Mouse (Mus musculus) adrenal gland, adult 8-10 months (tissue): ENCODE data around the gene Angptl2. TPM values are rescaled to one million over a fixed set of nuclear protein-coding genes. Genes with fewer than 3 reads are reported as not detected.
A peak's percentile ranks its signal among the peaks of the same experiment; 100 is the strongest.
"Not testable (repeated sequence)": the region's sequence is repeated elsewhere in the genome, so short reads cannot be mapped to it uniquely, and the experiment has no call there.

Source experiments
- DNase-seq: peaks from one replicate; pipeline ENCODE4 v3.0.0; 2022
- total RNA-seq, 4 experiments: library from RNA; stranded (reverse); gene quantifications; 2 replicates each; pipeline ENCODE4 v1.2.4; 2022

The Angptl2 gene
- total RNA-seq, 4 experiments from 2014 or later: 29.3 to 53.9 (median 37.0) TPM

GRCm38 (mm10) chr2:33203284-33203683 is 12.6 kb upstream of the Angptl2 start:
- no peak for DNase-seq

- peak; percentile 53 for DNase-seq
Observed at GRCm38 (mm10) chr2:33204980-33205379, 10.9 kb upstream of the Angptl2 start.

DNA sequence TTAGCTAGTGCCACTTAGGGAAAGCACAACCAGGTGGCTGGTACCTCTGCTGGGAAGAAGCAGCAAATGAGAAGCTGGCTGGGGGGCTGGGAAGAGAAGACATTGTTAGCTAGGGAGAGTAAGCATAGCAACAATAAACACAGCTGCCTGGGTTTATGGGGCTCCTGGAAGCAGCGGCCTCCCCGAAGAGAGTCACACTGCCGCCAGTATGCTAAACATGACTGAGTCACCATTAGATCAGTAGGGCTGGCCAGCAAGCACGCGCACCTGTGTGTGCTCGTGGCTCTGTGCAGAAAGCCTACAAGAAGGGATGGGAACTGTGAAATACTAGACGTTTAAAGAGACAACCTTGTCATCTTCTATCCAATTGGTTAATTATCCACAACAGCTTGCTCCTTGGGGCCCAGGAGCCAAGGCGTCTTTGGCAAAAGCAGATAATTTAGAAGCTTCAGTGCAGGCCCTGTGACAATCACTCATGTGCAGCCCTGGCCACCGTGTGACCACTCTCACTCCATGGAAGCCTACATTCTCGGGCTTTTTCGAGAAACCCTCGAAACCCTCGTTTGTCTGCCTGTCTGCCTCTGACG is 9.8 kb upstream of the Angptl2 start:
- DNase-seq: no peak

DNA sequence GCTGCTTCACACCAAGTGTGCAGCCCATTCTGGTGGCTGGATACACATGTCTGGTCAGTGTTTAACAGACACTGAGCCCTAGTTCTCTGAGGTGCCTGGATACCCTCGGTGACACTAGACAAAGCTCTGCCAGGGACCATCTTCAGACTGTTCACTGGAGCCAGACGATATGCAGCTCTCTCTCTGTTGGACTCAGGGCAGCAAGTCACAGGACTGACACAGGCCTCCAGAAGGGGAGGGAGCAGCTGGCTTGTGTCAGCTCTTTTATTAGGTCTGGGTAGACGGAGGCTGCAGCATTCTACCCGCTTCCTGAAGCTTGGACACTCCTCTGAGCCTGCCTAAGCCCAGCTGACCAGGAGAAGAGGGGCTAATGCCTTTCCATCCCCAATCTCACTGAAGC is 8.8 kb upstream of the Angptl2 start:
- DNase-seq: no peak

- no peak for DNase-seq
Observed at GRCm38 (mm10) chr2:33208134-33208533, 7.7 kb upstream of the Angptl2 start.

GRCm38 (mm10) chr2:33210841-33211240 is 5.0 kb upstream of the Angptl2 start:
- no peak for DNase-seq

DNA sequence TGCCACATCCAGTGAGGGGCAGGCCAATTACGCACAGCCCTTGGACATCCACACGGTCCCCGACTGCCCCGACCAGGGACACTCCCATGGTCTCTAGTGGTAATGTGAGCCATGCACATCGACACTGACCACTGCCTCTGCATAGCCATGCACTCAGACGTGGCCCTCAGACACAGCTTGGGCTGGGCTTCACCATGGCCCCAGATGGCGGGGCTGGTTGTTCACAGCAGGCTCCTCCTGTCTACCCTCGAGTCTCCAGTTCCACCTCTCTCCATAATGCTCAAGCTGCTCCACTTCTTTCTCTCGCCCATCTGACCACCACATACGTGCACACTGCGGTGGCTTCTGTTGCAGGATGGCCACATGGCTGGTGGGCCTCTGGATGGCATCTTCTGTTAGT is 4.6 kb upstream of the Angptl2 start:
- DNase-seq: not testable (repeated sequence)

- DNase-seq: peak; percentile 29
Observed at GRCm38 (mm10) chr2:33215177-33215699, 631 bp upstream of the Angptl2 start.

- no peak for DNase-seq
Observed at GRCm38 (mm10) chr2:33216645-33217424, 966 bp downstream of the Angptl2 start.

DNA sequence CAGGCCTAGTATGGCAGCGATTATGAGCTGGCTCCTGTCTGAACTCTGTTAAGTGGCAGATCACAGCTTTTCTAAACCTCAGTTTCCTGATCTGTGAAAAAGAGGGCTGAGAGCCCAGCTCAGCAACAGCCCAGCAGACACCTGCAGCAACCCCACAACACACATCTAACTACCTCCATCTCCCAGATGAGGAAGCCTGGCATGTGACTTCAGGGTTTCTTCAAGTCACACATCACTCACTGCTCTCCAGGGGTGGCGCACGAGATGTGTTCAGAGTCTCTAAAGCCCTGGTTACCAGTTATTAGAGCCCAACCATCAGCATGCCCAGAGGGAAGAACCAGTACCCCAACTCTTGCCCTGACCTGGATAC is 1.5 kb downstream of the Angptl2 start:
- DNase-seq: no peak

GRCm38 (mm10) chr2:33218903-33219625 is 3.2 kb downstream of the Angptl2 start:
- no peak for DNase-seq

GRCm38 (mm10) chr2:33219637-33220036 is 3.8 kb downstream of the Angptl2 start:
- no peak for DNase-seq

DNA sequence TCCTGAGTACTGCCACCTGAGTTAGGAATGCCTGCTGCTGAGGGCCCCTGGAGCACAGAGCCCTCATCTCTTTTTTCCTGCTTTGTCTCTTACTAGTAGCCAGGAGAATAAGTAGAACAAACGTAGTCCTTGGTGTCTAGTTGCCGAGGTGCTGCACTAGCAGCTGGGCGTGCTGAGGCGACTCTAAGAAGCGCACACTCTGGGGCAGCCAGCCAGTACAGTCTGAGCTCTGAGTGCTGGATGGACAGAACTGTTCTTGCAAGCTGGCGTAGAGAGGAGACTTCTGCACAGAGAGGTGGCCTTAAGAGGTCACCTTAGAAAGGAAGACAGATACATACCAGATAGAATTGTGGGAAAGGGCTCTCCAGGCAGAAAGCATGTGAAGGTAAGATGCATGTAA is 4.4 kb downstream of the Angptl2 start:
- DNase-seq: no peak

DNA sequence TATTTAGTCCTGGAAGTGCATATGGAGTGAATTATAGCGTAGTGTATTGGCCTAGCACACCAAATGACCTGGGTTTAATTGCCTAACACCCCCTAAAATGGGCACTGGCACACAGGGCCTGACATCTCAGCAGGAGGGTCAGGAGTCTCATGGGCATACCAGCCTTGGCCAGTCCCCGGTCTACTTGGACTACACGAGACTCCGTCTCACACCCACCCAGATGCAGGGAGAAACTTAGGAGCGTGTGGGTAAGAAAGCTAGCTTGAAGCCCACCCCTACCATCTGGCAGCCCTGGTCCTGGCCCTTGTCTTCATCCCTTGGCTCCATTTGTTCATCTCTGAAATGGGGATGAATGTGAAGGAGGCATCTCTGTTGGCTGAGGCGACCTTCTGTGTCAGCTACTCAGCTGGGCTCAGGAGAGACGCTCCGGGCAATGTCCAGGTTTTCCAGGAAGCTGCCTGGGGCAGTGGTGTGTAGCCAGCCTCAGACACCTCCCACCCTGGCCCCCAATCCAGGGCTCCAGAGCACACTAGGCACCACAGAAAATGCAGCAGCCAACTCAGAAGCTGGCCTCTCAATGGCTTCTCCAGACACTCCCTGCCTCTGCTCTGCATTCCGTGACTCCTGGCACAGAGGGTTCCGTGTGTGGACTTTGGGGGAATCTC is 4.9 kb downstream of the Angptl2 start:
- DNase-seq: no peak

GRCm38 (mm10) chr2:33221339-33221900 is 5.6 kb downstream of the Angptl2 start:
- DNase-seq: no peak

- no peak for DNase-seq
Observed at GRCm38 (mm10) chr2:33222480-33222879, 6.6 kb downstream of the Angptl2 start.

DNA sequence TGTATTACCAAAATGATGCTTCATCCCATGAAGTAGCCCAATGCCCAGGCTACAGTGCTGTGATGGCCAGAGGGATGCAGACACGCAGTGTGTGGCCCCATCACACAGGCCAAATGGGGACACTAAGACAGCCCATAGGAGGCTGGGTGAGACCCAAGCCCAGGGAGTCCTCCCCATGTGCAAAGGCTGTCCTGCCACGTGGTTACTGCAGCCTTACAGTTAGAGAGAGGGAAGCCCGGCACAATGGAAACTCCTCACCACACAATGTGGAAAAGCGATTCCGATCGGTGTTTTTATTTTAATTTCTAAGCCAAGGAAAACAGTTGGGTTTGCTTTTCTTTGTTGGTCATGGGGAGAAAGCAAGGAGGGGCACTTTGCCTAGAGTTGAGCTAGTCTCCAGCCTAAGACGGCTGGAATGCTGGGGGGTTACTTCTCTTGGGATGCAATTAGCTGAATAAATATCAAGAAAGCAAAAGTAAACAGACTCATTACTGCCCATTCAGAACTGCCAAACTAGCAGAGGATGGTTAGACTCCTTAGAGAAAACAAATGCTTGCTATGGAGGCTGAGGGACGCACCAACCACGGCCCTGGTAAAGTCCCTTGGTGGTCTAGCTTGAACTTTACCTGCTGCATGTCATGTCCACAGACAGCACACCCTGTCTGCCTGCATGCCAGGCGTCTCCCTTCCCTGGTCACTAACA is 7.9 kb downstream of the Angptl2 start:
- DNase-seq: no peak

DNA sequence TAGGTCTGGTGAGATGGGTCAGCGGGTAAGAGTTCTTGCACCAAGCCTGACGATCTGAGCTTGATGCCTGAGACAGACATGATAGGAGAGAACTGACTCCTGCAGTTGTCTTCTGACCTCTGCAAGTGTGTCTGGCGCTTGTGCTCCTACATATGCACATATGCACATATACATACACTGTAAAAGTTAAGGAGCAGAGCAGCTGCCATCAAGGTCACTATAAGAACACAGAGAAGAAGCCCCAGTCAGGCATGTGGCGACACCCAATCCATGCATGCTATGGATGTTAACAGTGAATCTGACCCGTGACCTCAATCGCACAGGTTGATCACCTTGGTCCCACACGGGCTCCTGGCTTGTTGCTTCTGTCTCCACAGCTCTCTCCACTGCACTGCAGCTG is 10.1 kb downstream of the Angptl2 start:
- no peak for DNase-seq

- no peak for DNase-seq
Observed at GRCm38 (mm10) chr2:33228077-33228476, 12.2 kb downstream of the Angptl2 start.

DNA sequence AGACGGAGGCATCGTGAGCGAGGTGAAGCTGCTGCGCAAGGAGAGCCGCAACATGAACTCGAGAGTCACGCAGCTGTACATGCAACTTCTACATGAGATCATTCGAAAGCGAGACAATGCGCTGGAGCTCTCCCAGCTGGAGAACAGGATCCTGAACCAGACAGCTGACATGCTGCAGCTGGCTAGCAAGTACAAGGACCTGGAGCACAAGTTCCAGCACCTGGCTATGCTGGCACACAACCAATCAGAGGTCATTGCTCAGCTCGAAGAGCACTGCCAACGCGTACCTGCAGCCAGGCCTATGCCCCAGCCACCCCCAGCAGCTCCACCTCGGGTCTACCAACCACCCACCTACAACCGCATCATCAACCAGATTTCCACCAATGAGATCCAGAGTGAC is 12.7 kb downstream of the Angptl2 start:
- no peak for DNase-seq

DNA sequence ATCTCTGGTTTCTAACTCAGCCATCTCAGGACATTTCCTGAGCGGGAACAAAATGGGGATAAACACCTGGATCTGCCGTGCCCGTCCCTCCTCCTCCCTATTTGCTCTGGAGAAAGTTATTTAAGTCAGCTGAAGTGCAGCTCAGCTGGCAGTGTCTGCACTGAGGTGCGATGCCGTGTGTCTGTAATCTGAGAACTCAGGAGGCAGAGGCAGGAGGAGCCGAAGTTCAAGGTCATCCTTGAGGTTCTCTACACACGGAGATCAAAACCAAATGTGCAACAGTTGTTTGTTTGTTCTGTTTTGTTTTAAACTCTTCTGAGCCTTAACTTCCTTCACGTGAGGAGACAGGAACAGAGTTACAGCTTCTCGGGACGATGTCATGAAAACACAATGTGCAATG is 14.8 kb downstream of the Angptl2 start:
- no peak for DNase-seq

DNA sequence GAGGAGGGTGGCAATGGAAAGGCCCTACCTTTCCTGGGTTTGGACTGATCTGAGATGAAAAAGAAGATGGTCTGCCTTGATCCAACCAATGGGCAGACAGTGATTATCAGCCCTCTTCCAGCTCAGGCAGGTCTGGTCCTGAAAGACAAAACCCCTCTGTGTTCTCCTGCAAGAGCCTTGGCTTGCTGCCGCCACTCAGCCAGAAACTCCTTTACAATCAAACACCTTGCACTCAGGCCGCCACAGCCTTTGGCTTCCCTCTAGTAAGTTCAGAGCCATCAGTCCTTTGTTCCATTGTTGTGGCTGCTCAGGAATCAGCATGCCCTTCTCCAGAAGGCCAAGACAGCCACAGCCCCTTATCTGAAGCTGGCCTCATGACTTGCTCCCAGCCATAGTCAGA is 15.9 kb downstream of the Angptl2 start:
- DNase-seq: no peak
